Mouse (Mus musculus) megakaryocyte, embryonic 14.5 days (primary cell): Measurements from ENCODE around the gene Msantd1. TPM values are rescaled to one million over a fixed set of nuclear protein-coding genes. Genes with fewer than 3 reads are reported as not detected.
"Not testable (repeated sequence)": the region's sequence is repeated elsewhere in the genome, so short reads cannot be mapped to it uniquely, and the experiment has no call there.

Experiments used
- H3K27me3 ChIP-seq: replicated peaks from 2 replicates; pipeline ENCODE3; 2012; ENCODE audit warnings: inconsistent platforms
- H3K36me3 ChIP-seq: replicated peaks from 2 replicates; pipeline ENCODE3; 2012; ENCODE audit warnings: low read length, inconsistent platforms, mixed read lengths
- H3K4me1 ChIP-seq: 2 replicates; pipeline ENCODE4 v1.6.1; 2012; ENCODE audit warnings: inconsistent platforms
- H3K4me3 ChIP-seq: replicated peaks from 2 replicates; pipeline ENCODE3; 2012; ENCODE audit warnings: moderate library complexity, mild to moderate bottlenecking, inconsistent platforms
- H3K9me3 ChIP-seq: 2 replicates; pipeline ENCODE4 v1.6.1; 2012; ENCODE audit warnings: inconsistent platforms
- FLI1 ChIP-seq: IDR thresholded peaks from 2 replicates; pipeline ENCODE4 v1.6.1; 2012; ENCODE audit warnings: low read length, inconsistent platforms, mixed read lengths
- GATA1 ChIP-seq: IDR thresholded peaks from 3 replicates; pipeline ENCODE4 v1.6.1; 2012; ENCODE audit warnings: mixed read lengths, low read length, inconsistent platforms, borderline replicate concordance
- polyA plus RNA-seq: library from polyadenylated mRNA; stranded (reverse); fragments of >175 nt; gene quantifications from 2 replicates; pipeline ENCODE4 v1.2.3, GENCODE M21; 2012; ENCODE audit warnings: low replicate concordance; ENCODE audit not compliant: insufficient read depth

The Msantd1 gene
- 15.3 and 26.3 TPM in 2 replicates for polyA plus RNA-seq

DNA sequence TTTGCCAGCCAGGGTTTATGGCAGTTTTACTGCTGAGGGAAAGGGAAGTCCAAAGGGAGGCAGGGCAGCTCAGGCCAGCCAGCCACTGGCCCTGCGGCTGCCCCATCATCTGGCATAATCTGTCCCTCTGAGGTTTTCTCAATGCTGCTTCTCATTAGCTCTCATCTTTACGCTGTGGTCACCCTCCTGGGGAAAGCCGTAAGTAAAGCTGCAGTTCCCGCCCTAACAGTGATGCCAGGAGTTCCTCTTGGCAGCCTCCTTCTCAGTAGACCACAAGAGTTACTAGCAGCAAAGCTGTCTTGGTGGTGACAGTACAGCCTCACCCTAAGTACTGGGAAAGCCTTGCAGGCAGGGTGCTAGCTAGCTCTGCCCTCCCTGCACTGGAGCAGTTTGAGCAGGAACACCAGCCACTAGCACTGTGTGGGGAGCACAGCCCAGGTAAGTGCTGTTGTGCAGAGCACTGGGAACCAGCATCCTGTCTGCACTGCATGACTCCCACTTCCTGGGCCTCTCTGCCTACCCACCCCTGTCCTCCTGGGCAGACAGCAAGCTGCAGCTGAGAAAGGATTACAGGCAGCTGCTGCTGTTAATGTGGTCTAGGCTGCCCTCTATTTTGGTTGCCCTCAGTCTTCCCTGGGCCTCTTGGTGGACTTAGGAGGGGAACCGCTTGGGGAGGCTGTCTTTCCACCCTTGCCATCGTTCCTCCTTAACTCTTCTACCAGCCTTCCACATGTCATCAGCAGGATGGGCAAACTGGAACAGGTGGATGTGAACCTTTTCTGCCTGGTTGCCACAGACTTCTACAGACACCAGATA, at the start of gene Msantd1:
Gene Msantd1 (plus strand): TSS at position 103 of the 816 bp plus-strand sequence.
- Histone ChIP-seq H3K4me1 (peaks cover 91% of the 10 kb centered on the region), H3K4me3 (peak within 1 kb of the TSS; percentile 89)
- TF ChIP-seq GATA1, result no peak
- 0 out of 2 replicates have a peak, but pooled peaks have one; percentile 11 for TF ChIP-seq FLI1

DNA sequence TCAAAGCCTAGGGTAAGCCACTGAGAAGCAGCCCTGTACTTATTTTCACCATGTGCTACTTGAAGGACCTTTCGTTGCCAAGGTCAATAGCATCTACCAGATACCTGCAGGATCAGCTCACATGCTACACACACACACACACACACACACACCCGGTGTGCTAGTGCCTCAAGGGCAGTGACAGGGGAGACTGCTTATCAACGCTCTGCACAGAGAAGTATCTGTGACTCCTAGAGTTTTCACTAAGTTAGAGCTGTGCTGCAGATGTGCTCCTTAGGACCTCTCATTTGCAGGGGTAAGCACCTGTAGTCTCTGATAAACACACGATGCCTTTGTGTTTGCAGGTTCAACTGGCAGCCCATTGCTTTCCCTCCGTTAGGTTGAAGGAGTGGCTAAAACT, 42.4 kb upstream of the Msantd1 start:
- H3K36me3 ChIP-seq, result peaks cover 74% of the 10 kb centered on the region

More for the DNA sequence above, at the start of gene Msantd1:
- Histone ChIP-seq H3K27me3 (no peaks in the 10 kb centered on the region), H3K9me3 (no peaks in the 10 kb centered on the region), H3K36me3 (peaks cover 91% of the 10 kb centered on the region)

DNA sequence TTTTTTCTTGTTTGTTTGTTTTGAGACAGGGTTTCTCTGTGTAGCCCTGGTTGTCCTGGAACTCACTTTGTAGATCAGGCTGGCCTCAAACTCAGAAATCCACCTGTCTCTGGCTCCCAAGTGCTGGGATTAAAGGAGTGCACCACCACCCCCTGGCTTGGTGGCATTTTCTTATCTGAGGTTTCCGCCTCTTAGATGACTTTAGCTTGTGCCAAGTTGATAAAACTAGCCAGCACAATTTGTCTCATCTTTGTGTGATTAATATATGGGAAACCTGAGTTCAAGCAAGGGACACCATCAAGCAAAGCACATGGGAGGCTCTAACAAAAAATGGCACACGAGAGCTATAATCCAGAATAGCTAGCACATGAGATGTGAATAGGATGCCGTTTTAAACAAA, 27.5 kb upstream of the Msantd1 start:
- not testable (repeated sequence) for H3K27me3 ChIP-seq, H3K9me3 ChIP-seq, H3K4me3 ChIP-seq
- peaks cover 94% of the 10 kb centered on the region for H3K36me3 ChIP-seq
- peaks cover 32% of the 10 kb centered on the region for H3K4me1 ChIP-seq

More for the DNA sequence above, 42.4 kb upstream of the Msantd1 start:
- Histone ChIP-seq H3K4me3 (no peak overlapping the region), H3K9me3 (no peaks in the 10 kb centered on the region), H3K4me1 (no peaks in the 10 kb centered on the region), H3K27me3 (no peaks in the 10 kb centered on the region)
- TF ChIP-seq FLI1 (no peak), GATA1 (no peak)

DNA sequence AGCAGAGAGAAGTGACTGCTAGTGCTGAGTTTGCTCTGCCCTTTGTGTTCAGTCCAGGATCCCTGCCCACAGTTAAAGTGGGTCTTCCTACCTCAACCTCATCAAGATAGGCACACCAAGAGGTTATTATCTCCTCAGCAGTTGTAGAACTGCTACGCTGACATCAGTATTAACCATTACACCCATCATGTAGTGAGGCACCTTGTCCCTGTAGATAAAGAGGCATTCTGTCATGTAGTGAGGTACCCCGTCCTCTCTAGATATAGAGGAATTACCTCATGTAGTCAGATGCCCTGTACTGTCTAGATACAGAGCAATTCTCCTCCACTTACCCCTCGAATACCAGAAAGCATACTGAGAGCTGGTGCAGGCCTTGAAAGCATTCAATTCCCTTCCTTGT, 26.8 kb upstream of the Msantd1 start:
- TF ChIP-seq FLI1 (no peak), GATA1 (no peak)
- H3K4me1 ChIP-seq, result peaks cover 34% of the 10 kb centered on the region
- no peaks in the 10 kb centered on the region for H3K9me3 ChIP-seq
- H3K27me3 ChIP-seq, result no peaks in the 10 kb centered on the region
- H3K4me3 ChIP-seq, result no peak overlapping the region
- H3K36me3 ChIP-seq, result peaks cover 91% of the 10 kb centered on the region

DNA sequence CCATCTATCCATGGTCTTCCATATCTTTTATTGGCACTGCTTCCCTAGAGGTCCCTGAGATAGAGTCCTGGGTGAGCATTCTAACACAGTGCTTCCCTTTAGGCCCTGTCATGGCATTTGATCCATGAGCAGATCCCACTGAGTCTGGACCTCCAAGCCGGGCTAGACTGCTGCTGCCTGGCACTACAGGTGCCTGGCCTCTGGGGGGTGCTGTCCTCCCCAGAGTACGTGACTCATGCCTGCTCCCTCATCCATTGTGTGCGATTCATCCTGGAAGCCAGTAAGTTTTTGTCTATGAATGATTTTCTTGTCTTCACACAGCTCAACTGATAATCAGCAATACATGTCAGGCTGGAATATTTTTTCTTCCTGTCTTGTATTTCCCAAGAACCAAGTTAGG, 22.6 kb upstream of the Msantd1 start:
- Histone ChIP-seq H3K27me3 (no peaks in the 10 kb centered on the region), H3K4me3 (no peak overlapping the region), H3K36me3 (peaks cover 89% of the 10 kb centered on the region), H3K9me3 (no peaks in the 10 kb centered on the region), H3K4me1 (peaks cover 55% of the 10 kb centered on the region)
- no peak for TF ChIP-seq FLI1
- TF ChIP-seq GATA1, result no peak

DNA sequence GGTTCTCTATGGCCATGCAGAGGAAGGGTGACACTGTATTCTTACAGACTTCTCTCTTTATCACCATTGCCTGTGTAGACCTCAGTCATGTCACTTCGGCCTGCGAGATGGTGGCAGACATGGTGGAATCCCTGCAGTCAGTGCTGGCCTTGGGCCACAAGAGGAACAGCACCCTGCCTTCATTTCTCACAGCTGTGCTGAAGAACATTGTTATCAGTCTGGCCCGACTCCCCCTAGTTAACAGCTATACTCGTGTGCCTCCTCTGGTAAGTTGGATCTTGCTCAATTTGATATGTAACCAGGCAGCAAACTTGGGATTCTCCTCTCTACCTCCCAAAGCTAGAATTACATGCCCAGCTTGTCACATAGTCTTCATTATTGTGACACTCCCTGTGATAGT, 18.6 kb upstream of the Msantd1 start:
- no peaks in the 10 kb centered on the region for H3K27me3 ChIP-seq
- peak overlapping the region; percentile 20 for H3K4me3 ChIP-seq
- H3K4me1 ChIP-seq, result peaks cover 62% of the 10 kb centered on the region
- TF ChIP-seq GATA1, result no peak
- TF ChIP-seq FLI1, result no peak
- H3K36me3 ChIP-seq, result peaks cover 93% of the 10 kb centered on the region
- H3K9me3 ChIP-seq, result no peaks in the 10 kb centered on the region

DNA sequence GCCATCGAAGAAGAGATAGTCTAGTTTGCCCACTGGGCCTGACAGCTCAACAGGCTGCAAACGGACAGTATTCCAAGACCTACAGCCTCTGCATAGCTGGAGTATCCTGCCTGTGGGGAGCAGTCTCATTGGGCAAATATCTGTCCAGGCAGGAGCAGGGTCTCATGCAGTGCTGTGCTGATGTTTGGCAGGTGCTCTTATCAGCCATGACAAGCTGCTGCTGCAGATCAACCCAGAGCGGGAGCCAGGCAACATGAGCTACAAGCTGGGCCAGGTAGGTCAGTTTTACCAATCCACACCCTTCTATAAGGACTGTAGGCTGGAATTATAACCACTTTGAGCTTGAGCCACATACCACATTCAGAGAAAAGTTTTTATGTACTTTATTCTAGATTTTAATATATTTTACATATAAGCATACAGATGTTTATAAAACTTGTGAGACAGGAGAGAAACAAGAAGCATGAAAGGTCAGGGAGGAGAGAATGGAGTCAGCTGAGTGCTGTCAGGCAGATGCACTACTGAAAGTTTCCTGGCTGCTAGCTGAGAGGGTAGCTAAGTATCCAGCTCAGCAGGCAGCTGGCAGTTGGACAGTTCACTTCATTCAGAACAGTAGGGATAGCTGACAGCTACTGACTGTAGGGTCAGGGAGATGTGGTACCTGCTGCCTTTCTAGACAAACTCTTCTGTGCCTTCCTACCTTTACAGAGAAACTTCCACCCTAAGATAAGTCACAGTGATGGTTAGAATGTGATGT, 10.9 kb upstream of the Msantd1 start:
- TF ChIP-seq FLI1, result no peak
- no peak for TF ChIP-seq GATA1
- Histone ChIP-seq H3K4me1 (peaks cover 28% of the 10 kb centered on the region), H3K36me3 (peaks cover 98% of the 10 kb centered on the region), H3K9me3 (no peaks in the 10 kb centered on the region), H3K27me3 (no peaks in the 10 kb centered on the region), H3K4me3 (no peak overlapping the region)

DNA sequence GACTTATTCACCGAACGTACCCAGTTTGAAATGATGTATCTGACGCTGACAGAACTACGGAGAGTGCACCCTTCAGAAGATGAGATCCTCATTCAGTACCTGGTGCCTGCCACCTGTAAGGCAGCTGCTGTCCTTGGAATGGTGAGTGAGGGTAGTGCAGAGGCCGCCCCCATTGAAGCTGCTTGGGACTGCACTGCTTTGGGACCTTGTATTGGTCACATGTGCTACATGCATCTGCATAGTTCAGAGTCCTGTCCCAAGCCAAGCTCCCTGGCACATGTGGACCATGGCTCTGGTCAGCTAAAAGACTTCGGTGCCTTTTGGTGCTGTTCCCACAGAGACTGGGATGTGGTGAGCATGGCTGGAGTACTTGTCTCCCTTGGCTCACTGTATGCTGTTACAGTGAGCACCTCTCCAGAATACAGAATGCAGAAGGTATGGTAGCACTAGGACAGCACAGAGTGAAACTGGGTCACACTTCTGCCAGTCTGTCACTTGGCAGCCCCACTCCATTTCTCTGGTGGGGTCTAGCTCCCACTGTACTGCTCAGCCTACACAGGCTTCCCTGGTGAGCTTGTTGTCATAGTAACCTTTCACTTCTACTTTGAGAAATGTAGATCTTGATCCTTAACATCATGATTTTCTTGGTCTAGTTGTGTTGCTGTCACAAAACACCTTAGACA, 7.9 kb upstream of the Msantd1 start:
- H3K4me1 ChIP-seq, result peaks cover 28% of the 10 kb centered on the region
- H3K27me3 ChIP-seq, result no peaks in the 10 kb centered on the region
- no peak overlapping the region for H3K4me3 ChIP-seq
- no peaks in the 10 kb centered on the region for H3K9me3 ChIP-seq
- peaks cover 98% of the 10 kb centered on the region for H3K36me3 ChIP-seq
- TF ChIP-seq GATA1 (no peak), FLI1 (no peak)

DNA sequence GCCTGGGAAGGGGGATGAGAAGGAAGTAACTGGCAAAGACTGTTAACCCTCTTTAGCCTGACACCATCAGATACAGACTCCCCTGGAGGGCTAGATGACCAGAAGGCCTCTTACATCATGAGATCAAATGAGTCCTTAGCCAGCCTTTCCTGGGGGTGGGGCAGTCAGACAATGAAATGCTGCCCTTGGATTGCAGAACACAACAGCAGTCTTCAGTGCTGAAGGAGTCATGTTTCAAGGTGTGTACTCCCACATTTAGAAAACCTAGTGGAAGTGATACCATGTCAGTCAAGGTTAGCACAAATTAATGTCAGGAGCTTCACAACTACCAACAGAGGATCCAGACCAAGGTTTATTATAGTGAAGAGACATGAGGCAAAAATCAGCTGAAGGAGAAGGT, 5.4 kb upstream of the Msantd1 start:
- Histone ChIP-seq H3K27me3 (no peaks in the 10 kb centered on the region), H3K4me1 (peaks cover 50% of the 10 kb centered on the region), H3K36me3 (peaks cover 98% of the 10 kb centered on the region), H3K4me3 (no peak overlapping the region), H3K9me3 (no peaks in the 10 kb centered on the region)
- no peak for TF ChIP-seq GATA1
- no peak for TF ChIP-seq FLI1

DNA sequence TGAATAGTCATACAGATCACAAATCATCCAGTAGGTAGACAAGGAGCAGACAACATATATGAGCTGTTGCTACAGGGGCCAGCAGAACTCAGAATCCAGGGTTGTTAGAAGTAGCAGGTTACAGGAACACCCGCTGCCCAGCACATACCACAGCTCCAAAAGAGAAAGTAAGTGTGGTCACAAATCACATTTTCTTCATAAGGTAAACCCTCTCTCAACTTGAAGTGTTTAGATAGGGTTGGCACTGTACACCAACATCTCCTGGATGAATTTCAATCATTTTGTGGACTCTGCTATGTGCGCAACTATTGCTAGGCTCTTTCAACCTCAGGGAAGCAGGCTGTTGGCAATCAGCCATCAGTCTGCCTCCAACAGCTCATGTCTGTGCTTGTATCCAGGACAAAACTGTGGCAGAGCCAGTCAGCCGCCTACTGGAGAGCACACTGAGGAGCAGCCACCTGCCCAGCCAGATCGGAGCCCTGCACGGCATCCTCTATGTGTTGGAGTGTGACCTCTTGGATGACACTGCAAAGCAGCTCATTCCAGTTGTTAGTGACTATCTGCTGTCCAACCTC, 4.9 kb upstream of the Msantd1 start:
- TF ChIP-seq FLI1 (no peak), GATA1 (no peak)
- peaks cover 55% of the 10 kb centered on the region for H3K4me1 ChIP-seq
- H3K27me3 ChIP-seq, result no peaks in the 10 kb centered on the region
- H3K9me3 ChIP-seq, result no peaks in the 10 kb centered on the region
- peaks cover 97% of the 10 kb centered on the region for H3K36me3 ChIP-seq
- H3K4me3 ChIP-seq, result no peak overlapping the region
